10 mouse cellular contexts compared by ENCODE assay signal in the genomic region with DNA sequence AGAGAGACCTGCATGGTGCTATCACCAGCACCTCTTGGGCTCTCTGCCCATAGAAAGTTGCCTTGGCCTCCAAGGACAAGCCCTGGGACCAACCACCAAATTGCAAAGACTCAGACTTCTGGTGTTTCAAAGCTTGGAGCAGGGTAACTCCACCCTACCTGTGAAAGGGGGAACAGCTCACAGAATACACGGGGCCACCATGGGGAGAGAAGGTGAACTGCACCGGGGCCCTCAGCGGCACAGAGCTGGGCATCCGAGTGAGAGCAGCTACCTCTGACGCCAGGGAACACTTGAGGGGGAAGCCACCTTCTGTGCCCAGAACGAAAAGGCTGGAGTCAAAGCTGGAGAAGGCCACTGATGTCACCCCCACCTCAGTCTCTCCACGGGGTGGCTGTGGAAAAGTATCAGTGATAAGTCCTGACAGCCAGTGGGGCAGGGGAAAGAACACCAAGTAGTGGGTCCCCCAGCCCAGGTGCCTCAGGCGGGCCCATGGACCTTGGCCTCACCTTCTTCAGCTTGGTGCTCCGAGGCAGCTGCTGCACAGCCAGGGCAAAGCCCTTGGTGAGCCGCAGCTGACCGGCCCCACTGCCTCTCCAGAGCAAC. TPM values are rescaled to one million over a fixed set of nuclear protein-coding genes. Genes with fewer than 3 reads are reported as not detected.
DNase-seq lines count a peak whose midpoint lies in the region; ATAC-seq and TF ChIP-seq lines count a peak whose summit lies in the region.
"Had no signal": no experiment of that assay in that cellular context is flagged by ENCODE, and none has a peak within 500 bp of the region (broad histone marks: within the 10 kb centered on the region; RNA-seq: fewer than 3 reads in every experiment).

No protein-coding gene starts in this region.

- no peak overlapping the region for H3K27ac ChIP-seq in lung, embryonic 14.5 days (ENCODE audit: low read depth)
- no peak overlapping the region for H3K27ac ChIP-seq in MEL (ENCODE audit: control insufficient read depth, low read depth, low read length)
- no peak overlapping the region for H3K27ac ChIP-seq in midbrain, postnatal 0 days (ENCODE audit: low read depth, low read length)
- H3K27ac ChIP-seq: hindbrain, embryonic 10.5 days had no signal

- DNase-seq in heart, adult 11 months = peak; percentile 90
- DNase-seq in heart, postnatal 14 days = no peak
- no peak for DNase-seq in lung, embryonic 14.5 days
- no peak for DNase-seq in lung, adult 2 months
- peak; percentile 33 for DNase-seq in MEL (ENCODE audit: low read depth, low spot score)
- no peak for DNase-seq in midbrain, postnatal 0 days (ENCODE audit: low spot score)
- DNase-seq in urinary bladder, postnatal 25 days (ENCODE audit: low spot score) = no peak
- DNase-seq in gastrocnemius, postnatal 10 days = no peak
- DNase-seq: cerebellum, adult 18-20 months had no signal

- peaks cover 62% of the 10 kb centered on the region for H3K36me3 ChIP-seq in lung, embryonic 14.5 days (ENCODE audit: insufficient read depth)
- peaks cover 0 to 2% of the 10 kb centered on the region in 2 experiments; a peak in 1 of 4 replicates for H3K36me3 ChIP-seq in MEL (ENCODE audit: control insufficient read depth in 1 of 2, insufficient read depth in 2 of 2, low read length in 2 of 2)
- H3K36me3 ChIP-seq in midbrain, postnatal 0 days (ENCODE audit: insufficient read depth, low read length) = peaks cover 69% of the 10 kb centered on the region

- no peak; the same call in 1 of the 2 replicates for TF ChIP-seq RAD21 in MEL (IDR thresholded peaks at IDR 0.05; ENCODE audit: low read depth, low read length)

- no peaks in the 10 kb centered on the region for H3K4me1 ChIP-seq in lung, embryonic 14.5 days (ENCODE audit: insufficient read depth)
- no peaks in the 10 kb centered on the region for H3K4me1 ChIP-seq in lung, adult 2 months (ENCODE audit: control insufficient read depth, insufficient read depth, low read length)
- H3K4me1 ChIP-seq in MEL (ENCODE audit: control insufficient read depth in 1 of 2, insufficient read depth in 2 of 2, low read length in 2 of 2) = no peaks in the 10 kb centered on the region
- no peaks in the 10 kb centered on the region for H3K4me1 ChIP-seq in midbrain, postnatal 0 days (ENCODE audit: insufficient read depth, low read length)
- H3K4me1 ChIP-seq: hindbrain, embryonic 10.5 days had no signal

- no peak for TF ChIP-seq POLR2A in lung, adult 2 months (IDR thresholded peaks at IDR 0.05; ENCODE audit: borderline replicate concordance, extremely low read depth, low read depth, low read length)
- TF ChIP-seq POLR2A in MEL (IDR thresholded peaks at IDR 0.05; ENCODE audit: control insufficient read depth in 1 of 2, insufficient read depth in 1 of 2, low read depth in 1 of 2, low read length in 2 of 2, poor library complexity in 1 of 2) = no peak

- no peak overlapping the region for H3K4me3 ChIP-seq in lung, embryonic 14.5 days (ENCODE audit: low read depth, low read length)
- H3K4me3 ChIP-seq in lung, adult 2 months (replicated peaks; ENCODE audit: extremely low read depth, low read depth, low read length) = no peak overlapping the region
- H3K4me3 ChIP-seq in MEL (ENCODE audit: control insufficient read depth in 1 of 2, insufficient read depth in 1 of 2, low read depth in 2 of 2, low read length in 2 of 2) = no peak overlapping the region
- H3K4me3 ChIP-seq in midbrain, postnatal 0 days (ENCODE audit: low read depth, low read length) = no peak overlapping the region
- H3K4me3 ChIP-seq: hindbrain, embryonic 10.5 days had no signal

- H3K9ac ChIP-seq in lung, embryonic 14.5 days = no peak overlapping the region
- H3K9ac ChIP-seq in MEL (ENCODE audit: control insufficient read depth, low read depth, low read length, poor library complexity, severe bottlenecking) = no peak overlapping the region
- H3K9ac ChIP-seq in midbrain, postnatal 0 days (replicated peaks; ENCODE audit: low read length, poor library complexity, severe bottlenecking) = no peak overlapping the region

- peak; percentile 49 for TF ChIP-seq CTCF in lung, embryonic 14.5 days (IDR thresholded peaks at IDR 0.05; ENCODE audit: low read depth)
- TF ChIP-seq CTCF in lung, adult 2 months (IDR thresholded peaks at IDR 0.05; ENCODE audit: insufficient read depth, low read length) = no peak
- peak; percentile 12 to 41 (median 33); a peak in 3 of 6 replicates for TF ChIP-seq CTCF in MEL (IDR thresholded peaks at IDR 0.05 in 2 of 3, conservative IDR thresholded peaks at IDR 0.05 in 1 of 3; ENCODE audit: control insufficient read depth in 1 of 3, insufficient read depth in 1 of 3, low read depth in 2 of 3, low read length in 3 of 3, poor library complexity in 1 of 3, severe bottlenecking in 1 of 3)
- peak; percentile 51 for TF ChIP-seq CTCF in midbrain, postnatal 0 days (IDR thresholded peaks at IDR 0.05)

- no peak for TF ChIP-seq EP300 in MEL (IDR thresholded peaks at IDR 0.05; ENCODE audit: low read depth in 1 of 2, low read length in 2 of 2)

- H3K4me2 ChIP-seq in lung, embryonic 14.5 days = no peak overlapping the region
- H3K4me2 ChIP-seq in midbrain, postnatal 0 days (ENCODE audit: low read depth, low read length, poor library complexity, severe bottlenecking) = no peak overlapping the region

- no peaks in the 10 kb centered on the region for H3K79me2 ChIP-seq in MEL (ENCODE audit: control insufficient read depth, insufficient read depth, low read length, poor library complexity)

- H3K27me3 ChIP-seq in lung, embryonic 14.5 days (ENCODE audit: insufficient read depth, low read length) = no peaks in the 10 kb centered on the region
- H3K27me3 ChIP-seq in MEL (ENCODE audit: control insufficient read depth in 1 of 2, insufficient read depth in 2 of 2, low read length in 2 of 2) = no peaks in the 10 kb centered on the region
- H3K27me3 ChIP-seq in midbrain, postnatal 0 days (ENCODE audit: insufficient read depth, low read length) = no peaks in the 10 kb centered on the region

- WGBS in lung, embryonic 14.5 days = 65% methylated on average over 11 of the region's 11 CpGs
- WGBS in lung, adult 2 months = 58% methylated on average over 11 of the region's 11 CpGs
- WGBS in midbrain, postnatal 0 days = 55% methylated on average over 11 of the region's 11 CpGs

- H3K9me3 ChIP-seq in lung, embryonic 14.5 days (ENCODE audit: low read depth, low read length) = no peaks in the 10 kb centered on the region
- H3K9me3 ChIP-seq in MEL (replicated peaks; ENCODE audit: insufficient read depth, low read length) = no peaks in the 10 kb centered on the region
- no peaks in the 10 kb centered on the region for H3K9me3 ChIP-seq in midbrain, postnatal 0 days (ENCODE audit: low read length)
- H3K9me3 ChIP-seq: hindbrain, embryonic 10.5 days had no signal

- intact Hi-C loops in heart, postnatal 14 days (cut with DNase I) = no loop called here

- no peak for ATAC-seq in lung, embryonic 14.5 days (ENCODE audit: insufficient read depth)
- ATAC-seq in midbrain, postnatal 0 days (ENCODE audit: low FRiP score) = 0 out of 2 replicates have a peak, but pooled peaks have one; percentile 21

TF ChIP-seq in MEL, 35 proteins besides CTCF, POLR2A, EP300 and RAD21:
- peak; percentile 30 for TF ChIP-seq SMC3 (IDR thresholded peaks at IDR 0.05; ENCODE audit: low read depth, low read length)
- no peak for TF ChIP-seq MEF2A (IDR thresholded peaks at IDR 0.05; ENCODE audit: extremely low read depth, insufficient replicate concordance, low read depth, low read length, poor library complexity, severe bottlenecking)
TF ChIP-seq in MEL: peak in this region for 1.

RNA-seq across cellular contexts. Expression of a gene that starts 16.3 kb away (rescaled TPM):
- total RNA-seq in heart, postnatal 14 days (2021) = 1 to 10 TPM; 7.2 TPM
- 27.7 and 28.5 TPM in 2 replicates for polyA plus RNA-seq in lung, embryonic 14.5 days (2014; fragmentation: Nextera tagmentation; extraction: Ambion mirVana)
- polyA plus RNA-seq in lung, adult 2 months (2012; rRNA removed) = 27.1 and 31.3 TPM in 2 replicates
- total RNA-seq in MEL (2012; rRNA removed) = 49.3 and 53.1 TPM in 2 replicates
- polyA plus RNA-seq in MEL (2012; ENCODE audit: insufficient read depth in 1 of 2, insufficient read length in 2 of 2, low read depth in 1 of 2, low replicate concordance in 2 of 2, missing spikeins in 1 of 2) = 10 to 100 TPM in 1 of 2 experiments, not detected in 1; 78.3 TPM
- total RNA-seq in midbrain, postnatal 0 days (2014; rRNA removed) = 87.3 and 96.1 TPM in 2 replicates
- 76.2 and 82.7 TPM in 2 replicates for polyA plus RNA-seq in midbrain, postnatal 0 days (2015; fragmentation: Nextera tagmentation; extraction: Ambion mirVana)
- total RNA-seq in gastrocnemius, postnatal 10 days (2021) = 1 to 10 TPM; 4.7 to 5.4 TPM

RNA-seq across cellular contexts. Expression of a gene that starts 24.8 kb away (rescaled TPM):
- 10 to 100 TPM; 93.9 to 97.0 TPM for total RNA-seq in heart, postnatal 14 days (2021)
- polyA plus RNA-seq in lung, embryonic 14.5 days (2014; fragmentation: Nextera tagmentation; extraction: Ambion mirVana) = 564 and 591 TPM in 2 replicates
- 35.5 and 39.7 TPM in 2 replicates for polyA plus RNA-seq in lung, adult 2 months (2012; rRNA removed)
- total RNA-seq in MEL (2012; rRNA removed) = 580 and 633 TPM in 2 replicates
- 100 to 1,000 TPM; 250 to 973 TPM for polyA plus RNA-seq in MEL (2012; ENCODE audit: insufficient read depth in 1 of 2, insufficient read length in 2 of 2, low read depth in 1 of 2, low replicate concordance in 2 of 2, missing spikeins in 1 of 2)
- total RNA-seq in midbrain, postnatal 0 days (2014; rRNA removed) = 190 and 269 TPM in 2 replicates
- polyA plus RNA-seq in midbrain, postnatal 0 days (2015; fragmentation: Nextera tagmentation; extraction: Ambion mirVana) = 302 and 345 TPM in 2 replicates
- 100 to 1,000 TPM; 128 to 134 TPM for total RNA-seq in gastrocnemius, postnatal 10 days (2021)

RNA-seq across cellular contexts. Expression of a gene that starts 45.1 kb away (rescaled TPM):
- total RNA-seq in heart, postnatal 14 days (2021) = 10 to 100 TPM; 10.3 to 12.2 TPM
- 9.5 and 11.7 TPM in 2 replicates for polyA plus RNA-seq in lung, embryonic 14.5 days (2014; fragmentation: Nextera tagmentation; extraction: Ambion mirVana)
- polyA plus RNA-seq in lung, adult 2 months (2012; rRNA removed) = 29.0 and 31.3 TPM in 2 replicates
- 2.0 and 2.9 TPM in 2 replicates for total RNA-seq in MEL (2012; rRNA removed)
- 1 to 10 TPM in 1 of 2 experiments, not detected in 1; 5.8 TPM for polyA plus RNA-seq in MEL (2012; ENCODE audit: insufficient read depth in 1 of 2, insufficient read length in 2 of 2, low read depth in 1 of 2, low replicate concordance in 2 of 2, missing spikeins in 1 of 2)
- 1.7 and 2.4 TPM in 2 replicates for total RNA-seq in midbrain, postnatal 0 days (2014; rRNA removed)
- 0.73 and 1.2 TPM in 2 replicates for polyA plus RNA-seq in midbrain, postnatal 0 days (2015; fragmentation: Nextera tagmentation; extraction: Ambion mirVana)
- 1 to 10 TPM; 4.5 to 8.3 TPM for total RNA-seq in gastrocnemius, postnatal 10 days (2021)

Comparison
In these comparisons a context has a peak if more than half of its experiments do, and no peak if none do; other contexts are left out.
1. DNase-seq: peak in heart, adult 11 months (single experiment) and MEL (single experiment); none in heart, postnatal 14 days (0 of 2), lung, embryonic 14.5 days (single experiment), lung, adult 2 months (single experiment), midbrain, postnatal 0 days (single experiment), urinary bladder, postnatal 25 days (single experiment) and gastrocnemius, postnatal 10 days (single experiment).